Mouse (Mus musculus) embryonic facial prominence, embryonic 14.5 days (tissue): ENCODE measurements around the gene Tchhl1. TPM values are rescaled to one million over a fixed set of nuclear protein-coding genes. Genes with fewer than 3 reads are reported as not detected.
"Not testable (repeated sequence)": the region's sequence is repeated elsewhere in the genome, so short reads cannot be mapped to it uniquely, and the experiment has no call there.

ENCODE experiments used
- ATAC-seq: fragments of 200-750 bp; cut with Nextera tagmentation; 2 replicates; pipeline ENCODE4 v1.8.0; 2017; ENCODE audit warnings: low read depth, moderate number of reproducible peaks, moderate TSS enrichment
- DNase-seq: peaks from one replicate; pipeline ENCODE4 v3.0.0-alpha.2; 2015; ENCODE audit warnings: low spot score
- H3K27ac ChIP-seq: fragments of 300-500 bp; sonication (generic); replicated peaks from 2 replicates; pipeline ENCODE4 v1.5.1; 2014; ENCODE audit warnings: low read depth, mild to moderate bottlenecking, low read length, moderate library complexity
- H3K27me3 ChIP-seq: fragments of 300-500 bp; sonication (generic); replicated peaks from 2 replicates; pipeline ENCODE4 v1.6.1; 2014; ENCODE audit warnings: low read length; ENCODE audit not compliant: control insufficient read depth, insufficient read depth
- H3K36me3 ChIP-seq: fragments of 300-500 bp; sonication (generic); 2 replicates; pipeline ENCODE4 v1.6.1; 2014; ENCODE audit warnings: low read length, mixed read lengths; ENCODE audit not compliant: control insufficient read depth, insufficient read depth
- H3K4me1 ChIP-seq: fragments of 300-500 bp; sonication (generic); 2 replicates; pipeline ENCODE4 v1.6.1; 2014; ENCODE audit warnings: antibody characterized with exemption, low read length; ENCODE audit not compliant: control insufficient read depth, insufficient read depth
- H3K4me2 ChIP-seq: fragments of 300-500 bp; sonication (generic); 2 replicates; pipeline ENCODE4 v1.6.1; 2014; ENCODE audit warnings: low read depth, mild to moderate bottlenecking, low read length, moderate library complexity, mixed read lengths
- H3K4me3 ChIP-seq: fragments of 300-500 bp; sonication (generic); 2 replicates; pipeline ENCODE4 v1.5.1; 2014; ENCODE audit warnings: low read depth, mild to moderate bottlenecking, low read length
- H3K9ac ChIP-seq: fragments of 300-500 bp; sonication (generic); 2 replicates; pipeline ENCODE4 v1.6.1; 2014; ENCODE audit warnings: low read depth, mild to moderate bottlenecking, low read length, moderate library complexity, mixed read lengths
- H3K9me3 ChIP-seq: fragments of 300-500 bp; sonication (generic); 2 replicates; pipeline ENCODE4 v1.6.1; 2016; ENCODE audit warnings: low read length; ENCODE audit not compliant: control insufficient read depth
- WGBS: fragments of 180-500 bp; shearing (Covaris S2); extraction: QIAGEN DNeasy Blood & Tissue Kit; methylation state at CpG from one replicate; pipeline ENCODE4 v1.1.7; 2014; 5-methylcytosine and 5-hydroxymethylcytosine counted together
- polyA plus RNA-seq: library from polyadenylated mRNA; unstranded; fragments of >200 nt; fragmentation: Nextera tagmentation; extraction: Ambion mirVana; gene quantifications from 2 replicates; pipeline ENCODE4 v1.2.1, GENCODE M21; 2014

Gene Tchhl1
- polyA plus RNA-seq, 1 experiment from 2014 or later = 0.18 TPM

DNA sequence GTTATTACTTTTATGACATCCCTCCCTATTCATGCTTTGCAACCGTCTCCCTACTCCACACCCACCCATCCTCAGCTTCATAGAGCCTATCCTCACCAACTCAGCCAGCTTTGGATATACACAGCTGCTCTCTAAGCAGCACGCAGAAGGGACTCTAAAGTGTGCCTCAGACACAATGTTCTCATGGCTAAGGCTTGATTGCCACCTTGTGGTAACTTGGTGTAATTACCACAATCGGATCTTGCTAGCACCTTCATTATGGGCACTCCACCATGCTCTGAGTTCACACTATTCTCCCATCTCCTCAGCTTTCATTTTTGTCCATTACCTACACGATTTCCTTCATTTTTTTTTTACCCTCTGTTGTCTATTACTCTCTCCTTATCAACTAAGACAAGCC is 25.4 kb downstream of the Tchhl1 start:
- no peaks in the 10 kb centered on the region for H3K36me3 ChIP-seq
- H3K27ac ChIP-seq = no peak overlapping the region
- H3K4me1 ChIP-seq = no peaks in the 10 kb centered on the region
- H3K4me3 ChIP-seq = no peak overlapping the region
- no peaks in the 10 kb centered on the region for H3K27me3 ChIP-seq
- H3K9ac ChIP-seq = no peak overlapping the region
- H3K9me3 ChIP-seq = no peaks in the 10 kb centered on the region
- 3% methylated on average over 4 of the region's 4 CpGs for WGBS
- H3K4me2 ChIP-seq = no peak overlapping the region
- DNase-seq = peak; percentile 89
- peak; percentile 85 for ATAC-seq

DNA sequence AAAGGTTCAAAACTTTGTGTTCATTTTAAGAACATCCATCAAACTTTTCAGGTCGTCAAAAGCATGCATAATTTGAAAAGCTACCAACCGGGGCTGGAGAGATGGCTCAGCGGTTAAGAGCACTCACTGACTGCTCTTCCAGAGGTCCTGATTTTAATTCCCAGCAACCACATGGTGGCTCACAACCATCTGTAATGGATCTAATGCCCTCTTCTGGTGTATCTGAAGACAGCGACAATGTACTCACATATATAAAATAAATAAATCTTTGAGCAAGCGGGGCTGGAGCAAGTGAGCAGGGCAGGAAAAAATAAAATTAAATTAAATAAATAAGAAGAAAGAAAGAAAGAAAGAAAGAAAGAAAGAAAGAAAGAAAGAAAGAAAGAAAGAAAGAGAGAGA is 26.2 kb downstream of the Tchhl1 start:
- not testable (repeated sequence) for H3K4me3 ChIP-seq, DNase-seq, H3K27me3 ChIP-seq, H3K4me1 ChIP-seq, H3K27ac ChIP-seq, H3K9me3 ChIP-seq, H3K9ac ChIP-seq, H3K36me3 ChIP-seq, ATAC-seq, H3K4me2 ChIP-seq
- WGBS = 21% methylated on average over 5 of the region's 5 CpGs

DNA sequence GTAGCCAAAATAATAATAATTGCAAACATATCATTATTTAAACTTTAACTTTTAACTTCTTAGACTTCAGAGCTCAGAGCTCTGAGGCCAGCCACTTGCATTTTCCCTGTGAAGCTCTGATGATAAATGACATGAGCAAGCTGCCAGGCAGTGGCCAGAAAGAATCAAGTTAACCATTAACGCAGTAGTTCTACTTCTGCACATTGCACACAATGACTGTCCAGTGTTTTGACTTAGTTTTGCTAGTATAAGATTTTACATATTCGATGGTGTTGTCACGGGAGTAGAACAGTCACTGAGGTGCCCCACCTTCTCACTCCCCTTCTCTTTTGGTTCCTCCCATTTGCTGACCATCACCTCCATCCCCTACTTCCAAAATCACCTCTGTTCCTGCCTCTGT is 28.6 kb downstream of the Tchhl1 start:
- ATAC-seq (no peak), DNase-seq (no peak)
- no peaks in the 10 kb centered on the region for H3K27me3 ChIP-seq
- no peak overlapping the region for H3K27ac ChIP-seq
- no peaks in the 10 kb centered on the region for H3K9me3 ChIP-seq
- 83% methylated on average over 3 of the region's 3 CpGs for WGBS
- no peak overlapping the region for H3K4me2 ChIP-seq
- no peak overlapping the region for H3K9ac ChIP-seq
- no peaks in the 10 kb centered on the region for H3K4me1 ChIP-seq
- H3K36me3 ChIP-seq = no peaks in the 10 kb centered on the region
- H3K4me3 ChIP-seq = no peak overlapping the region

- Histone ChIP-seq H3K4me2 (no peak overlapping the region), H3K36me3 (no peaks in the 10 kb centered on the region), H3K27me3 (no peaks in the 10 kb centered on the region), H3K4me1 (no peaks in the 10 kb centered on the region), H3K9me3 (no peaks in the 10 kb centered on the region), H3K4me3 (no peak overlapping the region), H3K9ac (no peak overlapping the region), H3K27ac (no peak overlapping the region)
- DNase-seq (no peak), ATAC-seq (no peak)
Measured at GRCm38 (mm10) chr3:93499129-93499528, 30.6 kb downstream of the Tchhl1 start.

DNA sequence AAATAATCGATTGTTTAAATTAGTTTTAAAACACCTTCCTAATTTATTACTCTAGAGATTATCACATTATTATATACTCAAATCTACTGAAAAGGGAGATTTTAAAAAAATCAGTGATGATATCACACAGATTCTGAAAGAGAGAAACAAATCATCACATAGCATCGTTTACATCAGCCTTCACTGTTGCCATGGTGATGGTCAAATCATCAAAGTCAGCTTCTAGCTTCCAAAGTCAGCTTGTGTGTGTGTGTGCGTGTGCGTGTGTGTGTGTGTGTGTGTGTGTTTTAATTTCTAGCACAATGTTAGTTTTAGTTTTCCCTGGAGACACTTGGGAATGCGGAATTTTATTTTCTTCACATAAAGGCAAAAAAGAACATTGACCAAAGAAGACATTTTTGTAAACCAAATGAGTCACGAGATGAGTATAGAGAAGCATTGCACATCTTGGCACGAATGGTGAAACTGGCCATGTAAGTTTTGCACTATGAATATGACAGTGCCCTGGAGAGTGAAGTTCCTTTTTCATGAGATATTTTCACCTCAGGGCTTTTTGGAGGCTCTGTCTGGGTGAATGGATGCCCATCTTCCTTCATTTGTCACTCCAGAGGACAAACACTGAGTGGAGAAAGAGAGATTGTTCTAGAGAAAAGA is 36.1 kb downstream of the Tchhl1 start:
- Histone ChIP-seq H3K27ac (no peak overlapping the region), H3K4me2 (no peak overlapping the region), H3K4me1 (no peaks in the 10 kb centered on the region), H3K9ac (no peak overlapping the region), H3K9me3 (no peaks in the 10 kb centered on the region), H3K36me3 (no peaks in the 10 kb centered on the region), H3K27me3 (no peaks in the 10 kb centered on the region), H3K4me3 (no peak overlapping the region)
- no peak for ATAC-seq
- WGBS = 81% methylated on average over 7 of the region's 7 CpGs
- DNase-seq = no peak

DNA sequence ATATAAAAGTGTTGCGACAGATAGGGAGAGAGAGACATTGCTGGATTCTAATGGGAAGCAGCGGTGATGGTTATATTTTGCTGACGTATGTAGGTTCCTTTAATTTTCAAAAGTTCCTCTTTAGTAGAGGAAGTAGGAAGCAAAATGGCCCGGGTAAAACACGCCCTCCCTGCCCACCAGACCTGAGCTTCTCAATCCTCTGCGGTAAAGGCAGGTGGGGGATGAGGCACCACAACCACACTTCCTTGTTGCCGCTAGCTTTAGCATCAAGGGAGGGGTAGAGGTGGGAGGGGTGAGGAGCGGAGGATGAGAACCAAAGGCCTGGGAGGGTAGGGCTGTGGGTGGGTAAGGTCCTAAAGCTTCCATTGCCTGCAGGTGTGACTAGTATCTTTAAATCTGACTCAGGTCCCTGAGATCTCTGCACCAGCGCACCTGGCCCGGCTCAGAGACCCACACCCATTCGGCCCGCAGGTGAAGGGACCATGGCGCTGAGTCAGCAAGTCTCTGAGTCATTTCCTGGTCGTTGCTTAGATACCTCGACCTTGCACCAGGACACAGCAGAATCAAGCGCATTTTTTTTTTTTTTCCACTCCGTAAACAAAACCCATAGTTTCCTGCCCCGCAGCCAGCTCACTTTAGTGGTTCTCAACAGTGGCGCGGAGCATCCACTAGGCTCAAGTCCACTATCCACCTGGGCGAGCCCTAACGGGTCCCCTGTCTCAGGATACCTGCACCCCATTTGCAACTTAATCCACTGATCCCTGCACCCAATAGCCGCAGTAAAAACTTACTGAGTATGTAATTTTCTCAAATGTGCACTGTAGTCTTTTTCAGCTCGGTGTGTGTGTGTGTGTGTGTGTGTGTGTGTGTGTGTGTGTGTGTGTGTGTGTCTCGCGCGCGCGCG is 37.7 kb downstream of the Tchhl1 start:
- Histone ChIP-seq H3K27me3 (no peaks in the 10 kb centered on the region), H3K4me1 (no peaks in the 10 kb centered on the region), H3K4me2 (peak overlapping the region; percentile 34), H3K4me3 (peak overlapping the region; percentile 15; the same call in 1 of the 2 replicates), H3K9ac (no peak overlapping the region), H3K27ac (peak overlapping the region; percentile 48), H3K36me3 (no peaks in the 10 kb centered on the region), H3K9me3 (no peaks in the 10 kb centered on the region)
- WGBS = 32% methylated on average over 30 of the region's 30 CpGs
- peak; percentile 67 for DNase-seq
- ATAC-seq = peak; percentile 80

GRCm38 (mm10) chr3:93506881-93507325 is 38.3 kb downstream of the Tchhl1 start:
- ATAC-seq (peak; percentile 82), DNase-seq (peak; percentile 82)
- H3K4me1 ChIP-seq = no peaks in the 10 kb centered on the region
- H3K36me3 ChIP-seq = no peaks in the 10 kb centered on the region
- no peaks in the 10 kb centered on the region for H3K27me3 ChIP-seq
- H3K9me3 ChIP-seq = no peaks in the 10 kb centered on the region
- no peak overlapping the region for H3K4me3 ChIP-seq
- H3K4me2 ChIP-seq = peak overlapping the region; percentile 34; the same call in 1 of the 2 replicates
- H3K27ac ChIP-seq = peak overlapping the region; percentile 48
- WGBS = 52% methylated on average over 5 of the region's 5 CpGs
- H3K9ac ChIP-seq = no peak overlapping the region

DNA sequence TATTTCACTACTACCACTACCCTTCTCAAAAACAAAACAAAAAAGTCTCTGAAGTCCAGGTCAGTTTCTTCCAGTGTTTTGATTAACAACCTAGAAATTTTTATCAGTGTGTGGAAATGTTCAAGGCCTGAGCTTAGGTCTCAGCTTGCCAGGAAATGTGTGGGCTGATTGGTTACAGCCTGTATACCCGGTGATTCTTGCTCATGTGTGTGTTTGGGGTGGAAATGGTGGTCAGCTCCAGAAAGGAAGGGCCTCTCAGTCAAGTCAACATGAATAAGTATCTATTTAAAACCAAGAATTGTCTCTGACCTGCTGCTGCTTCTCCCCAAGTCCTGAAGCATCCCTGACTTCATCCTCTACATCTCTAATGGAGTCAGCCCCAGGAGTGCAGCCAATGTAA is 40.7 kb downstream of the Tchhl1 start:
- 57% methylated on average over 1 of the region's 1 CpGs for WGBS
- Histone ChIP-seq H3K4me1 (no peaks in the 10 kb centered on the region), H3K36me3 (no peaks in the 10 kb centered on the region), H3K9ac (no peak overlapping the region), H3K4me2 (no peak overlapping the region), H3K9me3 (no peaks in the 10 kb centered on the region), H3K27ac (no peak overlapping the region), H3K4me3 (no peak overlapping the region), H3K27me3 (no peaks in the 10 kb centered on the region)
- ATAC-seq (no peak), DNase-seq (no peak)
